Mouse (Mus musculus) kidney, adult 11 months (tissue): ENCODE data around the gene Mphosph8.

Experiments
- DNase-seq: peaks from one replicate; pipeline ENCODE4 v3.0.0; 2022

Mphosph8 gene

DNA sequence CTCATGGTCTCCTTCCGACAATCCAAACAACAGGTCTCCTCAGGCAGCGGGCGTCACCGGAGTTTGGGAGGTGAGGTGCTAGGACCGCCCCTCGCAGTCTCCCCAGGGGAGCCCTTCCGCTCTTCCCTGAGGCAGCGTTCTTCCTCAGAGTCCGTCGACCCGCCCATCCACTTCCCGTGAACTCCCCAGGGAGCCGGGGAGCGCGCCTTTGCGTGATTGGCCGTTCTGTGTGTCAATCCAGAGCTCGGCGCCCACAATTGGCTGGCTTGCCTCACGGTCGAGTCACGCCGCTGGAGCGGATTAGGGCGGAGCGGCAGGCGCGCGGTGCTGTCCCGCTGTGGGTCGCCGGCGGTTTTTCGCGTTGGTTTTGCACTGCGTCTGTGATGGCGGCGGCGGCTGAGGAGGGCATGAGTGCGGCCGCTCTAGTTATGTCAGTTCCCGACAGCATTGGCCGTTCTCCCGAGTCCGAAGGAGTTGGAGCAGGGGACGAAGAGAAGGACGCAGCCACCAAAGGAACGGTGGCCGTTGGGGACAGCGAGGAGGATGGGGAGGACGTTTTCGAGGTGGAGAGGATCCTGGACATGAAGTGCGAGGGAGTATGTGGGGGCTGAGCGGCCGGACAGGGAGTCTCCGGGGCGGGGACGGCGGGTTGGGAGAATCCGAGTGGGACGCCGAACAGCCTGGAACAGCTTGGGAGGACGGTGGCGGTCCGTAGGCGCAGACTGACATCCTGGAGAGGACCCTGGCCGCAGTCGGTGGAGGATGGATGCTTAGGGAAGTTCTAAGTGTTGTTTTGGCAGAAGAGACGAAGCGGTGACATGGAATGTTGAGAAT, at the start of gene Mphosph8:
Mphosph8 (plus strand) TSS at position 280 of the 834 bp plus-strand sequence.
- DNase-seq, result peak; percentile 99

- no peak for DNase-seq
Observed at GRCm38 (mm10) chr14:56620425-56620824, 47.6 kb upstream of the Mphosph8 start.

DNA sequence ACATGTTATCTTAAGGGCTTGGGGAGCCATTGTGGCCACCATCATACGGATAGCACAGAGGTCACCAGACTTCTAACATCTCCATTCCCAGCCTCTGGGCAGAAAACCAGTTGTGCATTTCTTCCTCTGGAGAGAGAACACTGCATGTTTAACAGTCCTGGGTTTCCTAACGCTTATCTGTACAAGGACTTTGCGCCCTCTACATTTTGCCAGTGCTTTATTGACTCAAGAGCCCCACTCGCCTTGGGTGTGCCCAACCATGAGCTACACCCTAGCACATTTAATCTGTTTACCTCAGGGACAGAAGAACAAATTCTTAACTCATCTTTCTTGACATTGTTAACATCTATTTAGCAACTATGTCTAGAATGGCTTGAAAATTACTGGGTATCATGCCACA, 41.8 kb upstream of the Mphosph8 start:
- DNase-seq, result no peak

DNA sequence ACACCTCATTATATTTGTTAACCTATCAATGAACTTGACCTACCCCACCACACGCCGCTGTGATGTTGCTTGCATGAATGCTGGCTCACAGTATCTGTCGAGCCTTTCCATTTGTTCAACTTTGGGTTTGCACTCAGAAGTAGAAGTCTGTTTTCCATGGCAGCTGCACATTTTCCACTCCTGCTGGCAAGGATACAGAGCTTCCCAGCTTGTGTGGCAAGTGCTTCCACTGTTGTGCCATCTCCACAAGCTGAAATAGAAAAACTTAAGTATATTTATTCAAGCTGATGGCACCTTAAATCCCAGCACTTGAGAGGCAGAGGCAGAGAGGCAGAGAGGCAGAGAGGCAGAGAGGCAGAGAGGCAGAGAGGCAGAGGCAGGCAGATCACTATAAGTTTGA, 39.7 kb upstream of the Mphosph8 start:
- DNase-seq, result no peak

DNA sequence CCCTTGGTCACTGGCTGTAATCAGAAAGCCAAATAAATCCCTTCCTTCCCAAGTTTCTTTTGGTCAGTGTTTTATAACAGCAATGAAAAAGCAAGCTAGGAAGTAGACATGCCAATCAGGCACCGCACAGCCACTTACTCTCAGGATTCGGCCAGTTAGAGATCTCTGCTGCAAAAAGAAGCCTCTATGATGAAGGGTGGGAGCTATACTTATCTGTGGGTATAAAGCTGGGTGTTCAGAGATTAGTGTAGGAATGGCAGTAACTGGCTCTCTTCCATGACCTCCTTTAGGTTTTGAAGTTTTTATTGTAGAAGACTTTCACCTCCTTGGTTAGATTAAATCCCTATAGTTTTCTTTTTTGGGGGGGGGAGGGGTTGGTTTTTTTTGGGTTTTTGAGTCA, 36.9 kb upstream of the Mphosph8 start:
- DNase-seq, result no peak

DNA sequence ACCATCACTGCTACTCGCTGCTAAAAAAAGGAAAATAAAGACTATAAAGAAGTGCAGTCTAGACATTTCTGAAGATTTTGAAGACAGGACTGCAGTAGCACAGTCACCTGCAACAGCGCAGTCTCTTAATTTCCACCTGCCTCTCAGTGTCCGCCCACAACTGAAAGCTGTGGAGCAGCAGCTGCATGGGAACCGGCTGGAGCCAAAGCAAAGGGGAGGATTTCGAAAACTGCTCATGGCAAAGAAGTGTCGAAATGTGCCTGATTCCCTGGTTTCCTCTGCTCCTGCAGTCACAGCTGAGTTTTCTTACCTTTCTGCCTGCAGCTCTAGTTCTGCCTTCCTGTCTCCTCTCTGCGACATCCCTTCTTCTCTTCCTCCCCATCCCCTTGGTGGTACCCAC, 20.8 kb upstream of the Mphosph8 start:
- DNase-seq, result no peak

GRCm38 (mm10) chr14:56649448-56649847, 18.6 kb upstream of the Mphosph8 start:
- DNase-seq, result no peak

DNA sequence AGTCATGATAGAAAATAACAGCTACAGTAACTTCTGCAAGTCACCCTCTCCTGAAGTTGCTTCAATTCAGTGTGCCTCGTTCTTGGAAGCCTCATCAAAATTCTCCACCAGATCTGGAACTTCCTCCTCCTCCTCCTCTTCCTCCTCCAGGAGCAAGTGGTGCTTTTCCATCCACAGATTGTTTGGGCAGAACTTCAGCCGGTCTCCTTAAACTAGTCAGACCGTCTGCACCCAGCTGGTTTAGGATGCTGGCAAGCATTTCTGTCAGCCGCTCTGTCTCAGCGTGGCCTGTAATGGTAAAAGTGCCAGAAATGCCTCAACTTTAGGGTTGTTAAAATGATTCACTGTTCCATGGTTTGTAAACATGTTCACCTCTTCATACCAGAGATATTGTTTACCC, 2.4 kb upstream of the Mphosph8 start:
- no peak for DNase-seq

GRCm38 (mm10) chr14:56666909-56667308, 1.1 kb upstream of the Mphosph8 start:
- no peak for DNase-seq

DNA sequence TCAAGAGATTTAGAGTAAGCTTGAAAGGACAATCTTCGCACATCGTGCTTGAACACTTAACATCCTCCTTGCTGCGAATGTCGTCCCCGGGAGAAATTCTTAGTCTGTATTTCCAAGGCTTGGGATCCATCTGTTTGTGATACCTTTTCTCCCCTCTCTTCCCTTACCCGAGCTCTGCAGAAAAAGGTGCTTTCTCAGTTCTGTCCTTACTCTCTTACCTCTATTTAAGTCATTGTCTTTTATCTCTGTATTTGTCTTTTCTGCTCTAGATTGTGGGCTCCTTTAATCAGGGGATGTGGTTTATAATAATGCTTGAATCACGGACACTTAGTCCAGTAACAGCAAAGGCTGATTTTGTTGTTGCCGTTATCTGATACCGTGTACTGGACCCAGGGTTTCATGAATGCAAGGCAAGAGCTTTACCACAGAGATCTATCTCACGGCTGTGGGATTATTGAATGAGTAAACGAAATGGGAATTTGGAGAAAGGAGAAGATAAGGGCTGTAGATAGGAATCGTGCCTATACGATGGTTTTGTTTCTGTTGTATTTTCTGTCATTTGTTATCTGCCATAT, 1.1 kb downstream of the Mphosph8 start:
- no peak for DNase-seq

DNA sequence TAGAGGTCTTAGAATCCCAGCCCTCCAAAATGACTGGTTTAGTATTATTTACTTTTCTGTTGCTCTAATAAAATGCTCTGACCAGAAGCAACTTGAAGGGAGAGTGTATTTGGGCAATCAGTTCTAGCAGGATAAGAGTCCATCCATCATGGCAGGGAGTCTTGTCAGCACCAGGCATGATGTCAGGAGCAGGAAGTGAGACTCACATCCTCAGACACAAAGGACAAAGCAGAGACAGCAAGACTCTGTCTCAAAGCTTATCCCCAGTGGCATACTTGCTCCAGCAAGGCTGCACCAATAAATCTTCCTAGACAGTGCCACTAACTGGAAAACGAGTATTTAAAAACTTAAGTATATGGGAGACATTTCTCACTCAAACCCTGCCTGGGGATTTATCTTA, 17.4 kb downstream of the Mphosph8 start:
- peak; percentile 12 for DNase-seq

DNA sequence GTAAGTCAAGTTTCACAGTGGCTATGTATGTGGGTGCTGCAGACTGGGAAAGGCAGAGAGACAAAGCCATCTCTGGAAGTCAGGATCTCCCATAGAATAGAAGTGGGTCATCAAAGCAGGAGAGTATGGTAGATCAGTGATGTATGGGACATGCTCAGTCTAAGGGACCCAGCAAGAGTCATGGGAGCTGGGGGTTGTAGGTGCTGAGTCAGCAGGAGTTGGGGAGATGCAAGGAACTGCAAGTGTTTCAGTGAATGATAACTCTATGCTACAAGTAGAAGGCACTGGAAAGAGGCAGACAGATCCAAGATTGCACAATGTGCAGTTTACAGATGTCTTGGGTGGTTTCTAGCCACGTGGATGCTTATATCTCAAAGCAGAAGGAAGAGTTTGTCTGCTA, 21.1 kb downstream of the Mphosph8 start:
- DNase-seq, result no peak

DNA sequence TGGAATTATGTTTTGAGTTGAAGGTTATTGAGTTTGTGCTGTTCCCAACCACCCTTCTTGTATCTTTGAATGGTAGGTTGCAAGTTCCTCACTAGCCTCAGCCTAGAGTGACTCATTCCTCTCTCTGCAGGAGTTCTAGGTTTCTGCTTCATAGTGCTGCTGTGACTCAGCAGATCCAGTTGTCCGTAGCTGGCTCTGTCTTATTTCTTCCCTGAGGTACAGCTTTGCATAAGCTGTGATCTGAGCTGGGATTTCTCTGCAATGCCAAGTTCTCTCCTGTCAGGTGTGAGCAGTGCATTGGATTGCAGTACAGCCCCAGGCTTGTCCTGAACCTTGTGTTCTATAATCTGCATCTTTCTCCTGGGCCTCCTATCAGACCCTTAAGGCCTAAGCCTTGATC, 21.7 kb downstream of the Mphosph8 start:
- no peak for DNase-seq

GRCm38 (mm10) chr14:56695495-56695894, 27.4 kb downstream of the Mphosph8 start:
- no peak for DNase-seq

DNA sequence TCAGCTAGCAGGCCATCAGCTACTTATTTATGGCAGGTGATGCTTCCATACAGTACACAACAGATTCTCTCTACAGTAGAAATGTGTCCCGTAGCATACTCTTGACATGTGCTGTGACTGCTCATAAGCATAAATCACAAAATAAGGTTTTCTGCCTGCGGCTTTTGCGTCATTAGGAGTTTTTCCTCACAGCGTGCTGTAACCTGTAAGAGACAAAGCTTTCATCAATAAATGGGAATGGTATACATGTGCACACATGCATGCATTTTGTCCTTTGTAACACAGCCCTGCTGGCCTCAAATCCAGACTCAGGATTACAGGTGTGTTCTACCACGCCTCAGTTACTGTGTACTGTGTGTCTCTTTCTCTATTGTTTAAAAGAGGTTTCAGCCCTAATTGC, 29.8 kb downstream of the Mphosph8 start:
- no peak for DNase-seq

GRCm38 (mm10) chr14:56702644-56703043, 34.6 kb downstream of the Mphosph8 start:
- DNase-seq, result no peak

DNA sequence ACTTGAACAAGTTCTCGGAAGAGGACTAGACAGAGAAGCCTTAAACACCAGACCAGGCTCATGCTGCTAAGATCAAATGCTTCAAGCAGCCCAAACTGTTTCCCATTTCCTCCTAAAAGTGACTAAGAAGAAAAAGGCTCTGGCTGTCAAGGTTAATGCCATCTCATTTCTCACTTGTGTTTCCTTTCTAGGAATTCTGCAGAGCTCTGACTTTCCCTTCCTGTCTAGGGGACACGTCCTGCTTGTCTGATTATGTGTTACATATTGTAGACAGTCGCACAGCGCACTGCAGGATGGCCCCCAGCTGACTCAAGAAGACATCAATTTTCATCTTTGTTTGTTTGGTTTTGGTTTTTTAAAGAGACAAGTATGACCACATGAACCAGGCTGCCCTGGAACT, 37.6 kb downstream of the Mphosph8 start:
- no peak for DNase-seq

- no peak for DNase-seq
Observed at GRCm38 (mm10) chr14:56726493-56726892, 58.4 kb downstream of the Mphosph8 start.

GRCm38 (mm10) chr14:56740175-56740574, 72.1 kb downstream of the Mphosph8 start:
- no peak for DNase-seq
